32 mouse cellular contexts compared by ENCODE assay signal in the genomic region with DNA sequence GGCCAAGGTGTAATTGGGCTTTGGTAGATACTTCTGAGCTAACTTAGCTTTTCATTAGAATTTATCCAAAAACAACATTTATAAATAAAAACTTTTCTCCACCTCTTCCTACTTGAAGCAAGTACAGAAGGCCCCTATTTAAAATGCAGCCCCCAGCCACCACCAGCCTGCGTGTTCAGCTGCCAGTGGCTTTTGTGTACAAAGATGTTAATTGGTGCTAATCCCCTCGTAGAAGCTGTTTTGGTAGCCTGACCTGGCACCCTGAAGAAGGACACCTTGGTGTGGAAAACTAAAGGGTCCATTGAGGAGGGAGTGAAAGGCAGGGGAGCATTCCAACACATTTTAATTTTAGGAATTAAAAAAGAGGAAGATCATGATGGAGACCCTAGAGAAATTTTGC. TPM values are rescaled to one million over a fixed set of nuclear protein-coding genes. Genes with fewer than 3 reads are reported as not detected.
DNase-seq lines count a peak whose midpoint lies in the region; ATAC-seq and TF ChIP-seq lines count a peak whose summit lies in the region.
"Had no signal": no experiment of that assay in that cellular context is flagged by ENCODE, and none has a peak within 500 bp of the region (broad histone marks: within the 10 kb centered on the region; RNA-seq: fewer than 3 reads in every experiment).

No protein-coding gene starts in this region.

- no peak for TF ChIP-seq CTCF in forebrain, postnatal 0 days (IDR thresholded peaks at IDR 0.05; ENCODE audit: low read depth)

- no peak for ATAC-seq in forebrain, postnatal 0 days
- no peak; the same call in 1 of the 2 replicates for ATAC-seq in forebrain, embryonic 12.5 days (ENCODE audit: low FRiP score)
- peak; percentile 50; the same call in 1 of the 2 replicates for ATAC-seq in forebrain, embryonic 15.5 days (replicated peaks)
- no peak for ATAC-seq in hindbrain, embryonic 14.5 days (ENCODE audit: low FRiP score)
- ATAC-seq: activated CD4-positive, CD25-positive, alpha-beta regulatory T cell, adult 4 months; hindbrain, embryonic 16.5 days; intestine, embryonic 15.5 days had no signal

- peak overlapping the region; percentile 75 for H3K27ac ChIP-seq in forebrain, embryonic 10.5 days
- H3K27ac ChIP-seq in forebrain, postnatal 0 days (ENCODE audit: low read depth, low read length), result no peak overlapping the region
- peak overlapping the region; percentile 70; the same call in 1 of the 2 replicates for H3K27ac ChIP-seq in forebrain, embryonic 12.5 days
- no peak overlapping the region for H3K27ac ChIP-seq in forebrain, embryonic 15.5 days (replicated peaks)
- H3K27ac ChIP-seq in hindbrain, embryonic 14.5 days, result no peak overlapping the region
- no peak overlapping the region for H3K27ac ChIP-seq in hindbrain, embryonic 10.5 days
- H3K27ac ChIP-seq: embryonic facial prominence, embryonic 13.5 days; gastrocnemius, adult 2 months; heart, embryonic 10.5 days; heart, embryonic 13.5 days; hindbrain, embryonic 12.5 days; intestine, embryonic 15.5 days had no signal

- H3K9ac ChIP-seq in forebrain, postnatal 0 days, result no peak overlapping the region
- no peak overlapping the region for H3K9ac ChIP-seq in forebrain, embryonic 12.5 days
- H3K9ac ChIP-seq in forebrain, embryonic 15.5 days (replicated peaks), result no peak overlapping the region
- H3K9ac ChIP-seq in hindbrain, embryonic 14.5 days, result no peak overlapping the region
- H3K9ac ChIP-seq: embryonic facial prominence, embryonic 13.5 days; heart, embryonic 13.5 days; hindbrain, embryonic 12.5 days; intestine, embryonic 15.5 days had no signal

- DNase-seq in forebrain, embryonic 10.5 days (ENCODE audit: extremely low spot score, low spot score), result peak; percentile 25
- DNase-seq in forebrain, postnatal 0 days, result no peak
- DNase-seq in retina, postnatal 1 day, result peak; percentile 52
- no peak for DNase-seq in hindbrain, embryonic 14.5 days (ENCODE audit: low spot score)
- no peak for DNase-seq in hindbrain, embryonic 10.5 days (ENCODE audit: low spot score)
- DNase-seq in thymus, adult 18-20 months, result no peak
- DNase-seq: adrenal gland, adult 8-10 months; cerebellum, adult 11-12 months; cerebellum, adult 8-10 months; cerebellum, postnatal 36 days; embryo, embryonic 11 days; gastrocnemius, adult 2 months; gastrocnemius, postnatal 14 days; heart, adult 18-20 months; heart, postnatal 14 days; heart, postnatal 4 days; kidney, adult 11 months had no signal

- no peak overlapping the region for H3K4me2 ChIP-seq in forebrain, postnatal 0 days (ENCODE audit: low read depth)
- H3K4me2 ChIP-seq in forebrain, embryonic 12.5 days, result 0 out of 2 replicates have a peak overlapping the region, but pooled peaks have one; percentile 21
- H3K4me2 ChIP-seq in forebrain, embryonic 15.5 days (replicated peaks), result no peak overlapping the region
- H3K4me2 ChIP-seq in hindbrain, embryonic 14.5 days (replicated peaks), result no peak overlapping the region
- H3K4me2 ChIP-seq: embryonic facial prominence, embryonic 13.5 days; heart, embryonic 13.5 days; hindbrain, embryonic 12.5 days; intestine, embryonic 15.5 days had no signal

- 12% methylated on average over 2 of the region's 2 CpGs for WGBS in forebrain, embryonic 10.5 days
- 22% methylated on average over 2 of the region's 2 CpGs for WGBS in forebrain, postnatal 0 days
- WGBS in forebrain, embryonic 12.5 days, result 0% methylated on average over 2 of the region's 2 CpGs
- WGBS in forebrain, embryonic 15.5 days, result 7% methylated on average over 2 of the region's 2 CpGs
- WGBS in hindbrain, embryonic 14.5 days, result 18% methylated on average over 2 of the region's 2 CpGs
- WGBS in hindbrain, embryonic 10.5 days, result 7% methylated on average over 2 of the region's 2 CpGs

- no peak overlapping the region for H3K4me3 ChIP-seq in forebrain, embryonic 10.5 days
- H3K4me3 ChIP-seq in forebrain, postnatal 0 days (ENCODE audit: low read depth, low read length), result no peak overlapping the region
- H3K4me3 ChIP-seq in forebrain, embryonic 12.5 days (replicated peaks), result no peak overlapping the region
- H3K4me3 ChIP-seq in forebrain, embryonic 15.5 days, result no peak overlapping the region
- H3K4me3 ChIP-seq in hindbrain, embryonic 14.5 days (replicated peaks; ENCODE audit: low read length), result no peak overlapping the region
- no peak overlapping the region for H3K4me3 ChIP-seq in hindbrain, embryonic 10.5 days
- H3K4me3 ChIP-seq: embryonic facial prominence, embryonic 10.5 days; embryonic facial prominence, embryonic 13.5 days; erythroblast, embryonic 14.5 days; gastrocnemius, adult 2 months; heart, embryonic 10.5 days; heart, embryonic 13.5 days; hindbrain, embryonic 12.5 days; intestine, embryonic 15.5 days had no signal

- H3K9me3 ChIP-seq in forebrain, embryonic 10.5 days, result no peaks in the 10 kb centered on the region
- H3K9me3 ChIP-seq in forebrain, postnatal 0 days (ENCODE audit: low read length), result no peaks in the 10 kb centered on the region
- no peaks in the 10 kb centered on the region for H3K9me3 ChIP-seq in forebrain, embryonic 12.5 days
- no peaks in the 10 kb centered on the region for H3K9me3 ChIP-seq in forebrain, embryonic 15.5 days
- H3K9me3 ChIP-seq in hindbrain, embryonic 14.5 days (ENCODE audit: control insufficient read depth, low read length), result no peaks in the 10 kb centered on the region
- H3K9me3 ChIP-seq in hindbrain, embryonic 10.5 days, result no peaks in the 10 kb centered on the region
- H3K9me3 ChIP-seq: embryonic facial prominence, embryonic 10.5 days; embryonic facial prominence, embryonic 13.5 days; heart, embryonic 10.5 days; heart, embryonic 13.5 days; hindbrain, embryonic 12.5 days; intestine, embryonic 15.5 days had no signal

- H3K4me1 ChIP-seq in forebrain, embryonic 10.5 days, result peaks cover 62% of the 10 kb centered on the region
- no peaks in the 10 kb centered on the region for H3K4me1 ChIP-seq in forebrain, postnatal 0 days (ENCODE audit: insufficient read depth)
- peaks cover 38% of the 10 kb centered on the region for H3K4me1 ChIP-seq in forebrain, embryonic 12.5 days
- peaks cover 29% of the 10 kb centered on the region for H3K4me1 ChIP-seq in forebrain, embryonic 15.5 days
- peaks cover 6% of the 10 kb centered on the region for H3K4me1 ChIP-seq in hindbrain, embryonic 14.5 days (replicated peaks; ENCODE audit: control insufficient read depth, insufficient read depth, low read length)
- peaks cover 45% of the 10 kb centered on the region for H3K4me1 ChIP-seq in hindbrain, embryonic 10.5 days (replicated peaks)
- H3K4me1 ChIP-seq: embryonic facial prominence, embryonic 13.5 days; heart, embryonic 10.5 days; heart, embryonic 13.5 days; intestine, embryonic 15.5 days had no signal

- no peaks in the 10 kb centered on the region for H3K36me3 ChIP-seq in forebrain, embryonic 10.5 days (replicated peaks)
- H3K36me3 ChIP-seq in forebrain, postnatal 0 days (ENCODE audit: insufficient read depth), result no peaks in the 10 kb centered on the region
- no peaks in the 10 kb centered on the region for H3K36me3 ChIP-seq in forebrain, embryonic 12.5 days (replicated peaks)
- H3K36me3 ChIP-seq in forebrain, embryonic 15.5 days, result no peaks in the 10 kb centered on the region
- H3K36me3 ChIP-seq in hindbrain, embryonic 14.5 days (replicated peaks; ENCODE audit: control insufficient read depth, insufficient read depth), result no peaks in the 10 kb centered on the region
- H3K36me3 ChIP-seq in hindbrain, embryonic 10.5 days, result no peaks in the 10 kb centered on the region
- H3K36me3 ChIP-seq: embryonic facial prominence, embryonic 10.5 days; embryonic facial prominence, embryonic 13.5 days; heart, embryonic 10.5 days; heart, embryonic 13.5 days; hindbrain, embryonic 12.5 days; intestine, embryonic 15.5 days had no signal

- peaks cover 83% of the 10 kb centered on the region for H3K27me3 ChIP-seq in forebrain, embryonic 10.5 days (ENCODE audit: poor library complexity, severe bottlenecking)
- no peaks in the 10 kb centered on the region for H3K27me3 ChIP-seq in forebrain, postnatal 0 days (ENCODE audit: insufficient read depth, low read length)
- H3K27me3 ChIP-seq in forebrain, embryonic 12.5 days, result peaks cover 51% of the 10 kb centered on the region
- H3K27me3 ChIP-seq in forebrain, embryonic 15.5 days, result peaks cover 21% of the 10 kb centered on the region; the same call in 1 of the 2 replicates
- H3K27me3 ChIP-seq in hindbrain, embryonic 14.5 days (ENCODE audit: control insufficient read depth, insufficient read depth, low read length), result peaks cover 3% of the 10 kb centered on the region; the same call in 1 of the 2 replicates
- peaks cover 67% of the 10 kb centered on the region for H3K27me3 ChIP-seq in hindbrain, embryonic 10.5 days (ENCODE audit: insufficient read depth, poor library complexity, severe bottlenecking)
- H3K27me3 ChIP-seq: intestine, embryonic 15.5 days had no signal

RNA-seq across cellular contexts. Expression of a gene that starts 34.9 kb away (rescaled TPM):
- 0.50 and 1.0 TPM in 2 replicates for polyA plus RNA-seq in forebrain, embryonic 10.5 days (2016; fragmentation: Nextera tagmentation; extraction: Ambion mirVana)
- total RNA-seq in forebrain, postnatal 0 days (2014; rRNA removed), result 4.2 and 7.2 TPM in 2 replicates
- polyA plus RNA-seq in forebrain, postnatal 0 days (2015; fragmentation: Nextera tagmentation; extraction: Ambion mirVana), result 1.8 and 3.2 TPM in 2 replicates
- 4.2 and 6.8 TPM in 2 replicates for polyA plus RNA-seq in forebrain, embryonic 12.5 days (2016; fragmentation: Nextera tagmentation; extraction: Ambion mirVana)
- polyA plus RNA-seq in forebrain, embryonic 15.5 days (2015; fragmentation: Nextera tagmentation; extraction: Ambion mirVana), result 5.0 and 5.5 TPM in 2 replicates
- not detected in 2 replicates for polyA plus RNA-seq in hindbrain, embryonic 14.5 days (2014; fragmentation: Nextera tagmentation; extraction: Ambion mirVana)
- polyA plus RNA-seq in hindbrain, embryonic 10.5 days (2016; fragmentation: Nextera tagmentation; extraction: Ambion mirVana), result 0.25 TPM in 1 of 2 replicates, not detected in the other
- total RNA-seq: adrenal gland, adult 8-10 months; adrenal gland, postnatal 4 days; ES-E14; gastrocnemius, adult 2 months; gastrocnemius, postnatal 14 days; gastrocnemius, postnatal 4 days; heart, adult 18-20 months; heart, postnatal 14 days; heart, postnatal 4 days had no signal
- polyA plus RNA-seq: activated CD4-positive, CD25-positive, alpha-beta regulatory T cell, adult 4 months; embryonic facial prominence, embryonic 13.5 days; erythroblast, embryonic 14.5 days; heart, embryonic 10.5 days; heart, embryonic 13.5 days; heart, embryonic 16.5 days; hindbrain, embryonic 12.5 days; hindbrain, embryonic 16.5 days; intestine, embryonic 15.5 days had no signal

RNA-seq across cellular contexts. Expression of a gene that starts 59.0 kb away (rescaled TPM):
- 4.1 and 4.7 TPM in 2 replicates for polyA plus RNA-seq in forebrain, embryonic 10.5 days (2016; fragmentation: Nextera tagmentation; extraction: Ambion mirVana)
- total RNA-seq in forebrain, postnatal 0 days (2014; rRNA removed), result 120 and 128 TPM in 2 replicates
- 71.9 and 77.4 TPM in 2 replicates for polyA plus RNA-seq in forebrain, postnatal 0 days (2015; fragmentation: Nextera tagmentation; extraction: Ambion mirVana)
- 11.2 and 14.2 TPM in 2 replicates for polyA plus RNA-seq in forebrain, embryonic 12.5 days (2016; fragmentation: Nextera tagmentation; extraction: Ambion mirVana)
- 58.6 and 73.1 TPM in 2 replicates for polyA plus RNA-seq in forebrain, embryonic 15.5 days (2015; fragmentation: Nextera tagmentation; extraction: Ambion mirVana)
- 51.8 and 63.9 TPM in 2 replicates for polyA plus RNA-seq in hindbrain, embryonic 14.5 days (2014; fragmentation: Nextera tagmentation; extraction: Ambion mirVana)
- polyA plus RNA-seq in hindbrain, embryonic 10.5 days (2016; fragmentation: Nextera tagmentation; extraction: Ambion mirVana), result 1.3 and 1.8 TPM in 2 replicates
- polyA plus RNA-seq: erythroblast, embryonic 14.5 days had no signal

Comparison
In these comparisons a context has a peak if more than half of its experiments do, and no peak if none do; other contexts are left out.
1. DNase-seq: peak in forebrain, embryonic 10.5 days (single experiment) and retina, postnatal 1 day (single experiment); none in forebrain, postnatal 0 days (single experiment), hindbrain, embryonic 14.5 days (single experiment), hindbrain, embryonic 10.5 days (single experiment) and thymus, adult 18-20 months (0 of 2).
2. H3K27ac ChIP-seq: peak in forebrain, embryonic 10.5 days (single experiment) and forebrain, embryonic 12.5 days (single experiment); none in forebrain, postnatal 0 days (single experiment), forebrain, embryonic 15.5 days (single experiment), hindbrain, embryonic 14.5 days (single experiment) and hindbrain, embryonic 10.5 days (single experiment).